Mouse (Mus musculus): ENCODE measurements around the gene Pdcd2.
A peak's percentile ranks its signal among the peaks of the same experiment; 100 is the strongest.

Gene Pdcd2

GRCm38 (mm10) chr17:15498753-15499113 lies 28.4 kb downstream of the Pdcd2 start:
- DNase-seq (ENCODE audit: low spot score), result no peak

GRCm38 (mm10) chr17:15497882-15498752 lies 29.0 kb downstream of the Pdcd2 start:
- peak; percentile 92 for DNase-seq (ENCODE audit: low spot score)

DNA sequence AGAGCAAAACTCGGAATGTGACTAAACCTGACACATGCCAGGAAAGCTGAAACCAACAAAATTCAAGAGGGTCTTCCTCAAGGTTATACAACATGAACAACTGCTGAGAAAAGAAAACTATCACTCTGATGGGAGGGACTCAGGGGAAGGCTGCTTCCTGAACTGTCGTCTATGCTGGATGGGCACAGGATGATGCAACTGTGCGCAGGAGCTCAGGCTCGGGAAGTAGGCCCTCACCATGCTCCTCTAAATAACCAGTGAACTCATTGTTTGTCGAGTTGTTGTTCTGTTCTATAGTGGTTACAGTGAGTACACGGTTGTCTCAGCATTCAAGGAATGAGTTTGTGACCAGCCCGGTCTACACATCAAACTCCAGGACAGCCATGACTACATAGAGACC lies 36.6 kb downstream of the Pdcd2 start:
- DNase-seq (ENCODE audit: low spot score), result no peak

DNA sequence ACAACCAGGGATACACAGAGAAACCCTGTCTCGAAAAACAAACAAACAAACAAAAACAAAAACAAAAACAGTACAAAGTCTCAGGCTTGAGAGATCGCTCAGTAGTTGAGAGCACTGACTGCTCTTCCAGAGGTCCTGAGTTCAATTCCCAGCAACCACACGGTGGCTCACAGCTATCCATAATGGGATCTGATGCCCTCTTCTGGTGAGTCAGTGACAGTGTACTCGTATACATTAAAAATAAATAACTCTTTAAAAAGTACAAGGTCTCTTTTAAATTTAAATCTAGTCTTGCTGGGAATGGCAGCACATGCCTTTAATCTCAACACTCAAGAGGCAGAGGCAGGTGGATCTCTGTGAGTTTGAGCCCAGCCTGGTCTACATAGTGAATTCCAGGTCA lies 54.4 kb downstream of the Pdcd2 start:
- DNase-seq (ENCODE audit: low spot score), result no peak
